Mouse (Mus musculus): Measurements from ENCODE around the gene Zic4.

Gene Zic4

DNA sequence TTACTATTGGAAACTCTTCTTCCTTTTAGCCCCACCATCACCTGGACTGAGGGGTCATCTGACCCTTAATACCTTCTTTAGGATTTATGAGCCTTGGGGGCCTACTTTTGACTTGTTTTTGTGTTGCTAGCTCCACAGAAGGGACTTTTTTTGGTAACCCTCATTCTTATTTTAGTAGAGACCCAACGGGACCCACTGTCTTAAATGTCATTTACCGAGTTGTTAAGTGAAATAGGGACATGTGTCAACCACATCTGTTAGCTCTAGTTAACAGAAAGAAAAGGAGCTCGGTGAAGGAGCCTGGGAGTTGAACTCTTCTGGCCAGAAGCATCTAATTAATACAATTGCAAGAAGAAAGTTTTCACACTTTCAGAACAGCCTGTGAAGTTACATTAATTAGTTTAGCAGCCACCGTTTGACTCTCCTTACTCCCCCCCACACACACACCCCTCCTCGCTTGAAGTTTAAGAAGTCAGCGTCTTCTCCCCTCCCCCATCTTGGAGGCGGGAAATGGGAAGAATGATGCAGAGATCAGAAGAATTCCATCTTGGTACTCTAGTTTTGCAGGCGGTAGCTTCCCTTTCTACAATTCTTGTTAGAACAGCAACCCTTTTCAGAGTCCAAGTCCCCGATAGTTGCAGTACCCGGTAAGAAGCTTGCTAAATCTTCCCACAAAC lies 17.7 kb downstream of the Zic4 start:
- no peak for DNase-seq (ENCODE audit: low spot score in 2 of 2)

DNA sequence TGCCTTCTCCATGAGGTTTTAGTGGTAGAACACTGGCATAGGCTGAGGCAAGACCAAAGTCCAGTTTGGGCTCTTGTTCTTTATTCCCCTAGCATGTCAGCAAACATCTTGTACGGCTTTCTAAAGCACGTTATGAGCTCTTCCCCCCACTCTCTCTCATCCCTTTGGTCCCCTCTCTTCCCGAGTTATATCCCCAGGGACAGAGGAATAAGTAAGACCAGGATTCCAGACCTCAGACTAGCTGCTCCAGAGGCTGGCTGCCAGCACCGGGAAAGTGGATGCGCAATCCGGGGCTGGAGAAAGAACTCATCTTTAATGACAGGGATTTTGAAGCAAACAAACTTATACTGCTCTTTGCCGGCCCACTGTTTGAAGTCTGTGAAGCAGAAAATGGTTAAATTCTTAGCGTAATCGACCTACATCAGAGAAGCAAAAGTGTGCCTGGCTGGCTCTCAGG lies 18.3 kb downstream of the Zic4 start:
- DNase-seq (ENCODE audit: low spot score in 2 of 2), result no peak

DNA sequence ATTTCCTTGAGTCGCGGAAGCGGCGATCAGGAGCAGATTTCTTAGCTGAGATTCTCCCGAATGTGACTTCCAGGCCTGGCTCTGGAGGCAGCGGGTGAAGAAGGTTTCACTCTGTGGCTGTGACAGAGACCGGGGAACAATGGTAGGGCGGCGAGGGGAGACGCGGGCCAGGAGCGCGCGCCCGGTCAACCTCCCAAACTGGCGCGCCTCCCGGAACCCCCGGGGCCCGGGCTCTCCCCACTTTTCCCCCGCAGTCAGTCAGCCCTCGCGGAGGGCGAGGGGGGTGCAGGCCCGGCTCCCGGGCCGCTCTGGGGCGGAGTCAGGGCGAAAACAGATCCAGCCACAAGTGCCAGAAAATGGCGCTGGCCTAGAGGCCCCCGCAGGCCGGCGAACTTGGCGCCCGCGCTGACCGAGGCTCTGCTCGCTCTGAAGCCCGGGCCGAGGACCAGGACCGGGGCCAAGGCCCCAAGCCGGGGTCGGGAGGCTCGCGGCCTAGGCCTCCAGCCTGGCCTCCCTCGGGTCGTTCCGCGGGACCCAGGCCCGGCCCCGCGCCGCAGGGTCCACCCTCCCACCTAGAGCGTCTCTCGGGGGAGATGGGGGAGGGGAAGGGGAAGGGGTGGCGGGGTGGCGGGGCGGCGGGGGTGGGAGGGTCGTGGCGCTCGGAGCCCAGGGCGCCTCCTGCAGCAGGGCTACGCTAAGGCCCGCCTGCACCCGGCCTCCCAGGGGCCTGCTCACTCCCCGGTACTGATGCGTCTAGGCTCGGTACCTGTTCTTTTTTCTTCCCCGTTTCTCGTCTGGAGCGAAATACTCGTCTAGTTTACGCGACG lies 19.3 kb downstream of the Zic4 start:
- no peak for DNase-seq (ENCODE audit: low spot score in 2 of 2)

DNA sequence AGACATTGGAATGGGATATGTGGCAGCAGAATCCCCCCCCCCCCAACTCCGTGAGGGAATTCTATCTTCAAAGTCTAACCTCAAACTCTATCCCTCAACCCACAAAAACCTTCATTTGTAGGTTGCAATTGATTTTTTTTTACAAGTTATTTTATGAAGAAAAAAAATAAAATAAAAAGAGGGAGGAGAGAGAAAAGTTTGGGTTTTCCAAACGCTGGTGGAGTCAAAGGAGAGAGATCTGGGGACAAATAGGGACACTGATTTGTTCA lies 19.8 kb downstream of the Zic4 start:
- no peak for DNase-seq (ENCODE audit: low spot score in 2 of 2)

DNA sequence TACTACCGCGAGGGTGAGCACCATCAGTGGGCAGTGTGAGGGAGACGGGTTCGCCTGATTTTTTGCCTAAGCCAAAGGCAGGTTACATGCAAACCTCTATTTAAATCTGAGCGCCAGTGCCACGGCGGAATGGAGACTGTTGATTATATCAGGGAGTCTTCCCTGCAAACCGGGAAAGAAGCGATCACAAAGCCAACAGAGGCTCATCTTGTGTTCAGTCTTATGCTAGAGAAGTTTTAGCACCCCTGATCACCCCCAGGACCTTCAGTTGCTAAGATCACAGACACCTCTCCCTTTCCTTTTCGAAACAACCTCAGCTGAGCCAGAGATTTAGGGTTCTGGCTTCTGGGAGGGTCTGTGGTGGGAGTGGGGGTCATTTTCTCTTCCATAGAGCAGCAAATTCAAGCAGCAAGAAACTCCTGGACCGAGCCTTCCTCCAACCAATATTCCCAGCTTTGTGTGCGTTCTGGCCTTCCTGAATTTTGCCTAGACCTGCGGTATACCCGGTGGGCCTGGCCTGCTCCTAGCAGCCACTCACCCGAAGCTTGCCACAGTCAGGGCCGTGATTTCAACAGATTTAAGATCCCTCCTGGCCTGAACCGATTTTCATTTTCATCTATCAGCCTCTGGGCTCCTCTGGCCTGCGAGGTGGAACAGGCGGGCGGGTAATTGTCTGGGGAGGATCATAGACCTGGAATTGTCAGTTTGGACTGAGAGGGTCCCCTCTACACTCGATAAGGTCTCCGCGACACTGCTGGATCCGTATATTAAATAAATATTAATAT lies 20.4 kb downstream of the Zic4 start:
- no peak for DNase-seq (ENCODE audit: low spot score in 2 of 2)

DNA sequence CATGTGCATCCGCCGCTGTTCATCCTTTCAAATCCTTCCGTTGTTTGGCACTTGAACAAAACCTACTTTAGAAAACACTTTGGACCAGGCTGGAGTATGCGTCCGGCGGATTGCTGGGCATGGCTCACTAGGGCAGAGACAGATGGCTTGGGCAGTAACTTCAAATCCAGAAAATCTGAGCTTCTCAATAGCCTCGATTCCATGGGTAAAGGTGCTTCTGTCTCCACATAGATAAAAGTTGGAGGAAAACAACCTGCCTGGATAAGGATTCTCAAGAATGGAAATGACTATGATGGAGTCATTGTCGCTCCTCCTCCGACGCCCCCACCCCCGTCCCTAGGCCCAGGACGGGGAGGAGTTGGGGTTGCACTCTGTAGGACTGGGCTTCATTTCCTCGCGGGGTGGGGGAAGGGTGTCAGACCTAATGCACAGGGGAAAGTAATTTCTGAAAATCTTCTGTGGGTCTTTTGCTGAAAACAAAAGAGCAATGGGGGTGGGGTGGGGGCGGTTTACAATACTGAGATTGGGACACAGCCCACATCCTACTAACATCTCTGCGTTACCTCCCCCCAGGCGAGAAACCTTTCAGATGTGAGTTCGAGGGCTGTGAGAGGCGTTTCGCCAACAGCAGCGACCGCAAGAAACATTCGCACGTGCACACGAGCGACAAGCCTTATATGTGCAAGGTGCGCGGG lies 21.4 kb downstream of the Zic4 start:
- no peak for DNase-seq (ENCODE audit: low spot score in 2 of 2)

DNA sequence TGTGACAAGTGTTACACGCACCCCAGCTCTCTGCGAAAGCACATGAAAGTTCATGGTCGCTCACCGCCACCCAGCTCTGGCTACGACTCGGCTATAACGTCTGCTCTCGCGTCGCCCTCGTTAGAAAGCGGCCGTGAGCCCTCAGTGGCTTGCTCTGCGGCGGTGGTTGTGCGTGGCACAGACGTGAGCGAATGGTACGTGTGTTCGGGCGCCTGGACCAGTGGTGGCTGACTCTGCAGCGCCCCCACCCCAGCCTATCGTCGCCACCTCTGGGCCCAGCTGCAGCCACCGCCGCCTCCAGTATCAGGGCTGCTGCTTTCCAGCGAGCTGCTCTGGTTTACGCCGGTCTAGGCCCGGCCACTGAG lies 21.9 kb downstream of the Zic4 start:
- no peak for DNase-seq (ENCODE audit: low spot score in 2 of 2)

DNA sequence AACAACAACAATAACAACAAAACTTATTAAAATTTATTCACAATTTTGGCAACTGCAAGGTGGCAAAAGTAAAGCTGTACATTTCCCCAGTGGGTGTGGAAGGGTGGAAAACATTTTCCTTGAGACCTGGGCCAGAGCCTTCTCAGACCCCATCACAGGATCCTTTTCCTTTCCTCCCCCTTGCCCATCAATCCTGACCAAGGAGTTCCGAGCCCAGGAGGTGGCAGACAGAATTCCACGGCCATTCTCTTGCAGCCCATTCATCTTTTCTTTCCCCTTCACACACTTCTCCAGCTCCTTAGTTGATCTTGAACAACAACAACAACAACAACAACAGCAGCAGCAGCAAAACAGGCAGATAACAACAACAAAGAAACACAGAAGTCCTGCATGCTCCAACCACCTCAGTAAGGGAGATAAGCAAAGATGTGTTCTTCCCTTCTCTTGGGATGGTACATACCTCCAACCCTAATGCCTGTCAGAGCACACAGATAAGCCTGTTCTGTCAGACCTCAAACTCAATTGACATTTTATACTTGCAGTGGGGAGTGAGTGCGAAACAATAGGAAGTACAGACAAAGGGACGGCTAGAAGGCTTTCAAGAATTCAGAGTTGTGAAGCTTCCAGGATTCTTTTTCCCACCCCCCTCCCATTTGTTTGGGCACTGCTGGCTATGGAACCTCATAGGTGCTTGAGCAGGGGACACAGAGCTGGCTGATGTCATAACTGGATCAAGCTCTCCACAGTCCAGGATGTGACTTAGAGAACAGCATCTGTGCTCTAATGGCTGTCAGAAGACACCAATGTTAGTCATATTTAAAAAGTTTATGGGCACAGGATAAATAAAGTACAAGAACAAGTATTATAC lies 22.7 kb downstream of the Zic4 start:
- no peak for DNase-seq (ENCODE audit: low spot score in 2 of 2)

DNA sequence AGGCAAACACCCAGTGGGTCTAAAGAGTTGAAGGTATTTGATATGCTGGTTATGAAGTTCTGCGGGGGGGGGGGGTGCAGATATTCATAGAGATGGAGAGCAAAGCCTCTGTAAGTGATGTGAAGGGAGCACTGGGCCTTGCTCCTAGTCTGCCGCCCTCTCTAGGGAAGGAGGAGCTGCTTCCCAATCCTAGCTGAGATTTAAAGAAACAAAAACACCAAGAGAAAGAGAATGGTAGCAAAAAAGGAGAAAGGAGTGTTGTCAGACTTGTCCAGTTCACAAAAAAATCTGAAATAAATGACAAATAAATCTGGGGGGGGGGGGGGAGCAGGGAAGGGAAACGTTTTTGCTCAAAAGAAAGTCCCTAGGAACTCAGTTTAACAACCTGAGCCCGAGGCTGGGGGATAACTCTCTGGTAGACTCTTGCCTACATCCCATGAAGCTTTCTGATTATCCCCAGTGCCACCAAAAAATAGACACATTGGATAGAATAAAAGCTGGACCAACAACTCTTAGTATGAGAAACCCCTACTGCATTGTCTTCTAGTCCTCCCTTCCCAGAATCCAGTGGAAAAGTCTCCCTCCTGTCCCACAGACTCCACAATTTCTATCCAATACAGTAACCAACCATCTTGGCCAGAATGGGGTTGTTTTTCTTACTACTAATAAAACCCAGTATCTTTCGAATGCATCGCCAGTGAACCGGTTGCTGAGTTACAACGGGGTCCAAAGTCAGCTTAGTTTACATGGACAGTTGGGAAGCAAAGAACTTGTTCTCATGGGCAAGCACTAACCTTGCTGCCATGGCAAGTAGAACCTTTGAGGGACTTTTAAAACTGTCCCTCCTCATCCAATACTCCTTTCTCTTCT lies 23.6 kb downstream of the Zic4 start:
- DNase-seq (ENCODE audit: low spot score in 2 of 2), result no peak

DNA sequence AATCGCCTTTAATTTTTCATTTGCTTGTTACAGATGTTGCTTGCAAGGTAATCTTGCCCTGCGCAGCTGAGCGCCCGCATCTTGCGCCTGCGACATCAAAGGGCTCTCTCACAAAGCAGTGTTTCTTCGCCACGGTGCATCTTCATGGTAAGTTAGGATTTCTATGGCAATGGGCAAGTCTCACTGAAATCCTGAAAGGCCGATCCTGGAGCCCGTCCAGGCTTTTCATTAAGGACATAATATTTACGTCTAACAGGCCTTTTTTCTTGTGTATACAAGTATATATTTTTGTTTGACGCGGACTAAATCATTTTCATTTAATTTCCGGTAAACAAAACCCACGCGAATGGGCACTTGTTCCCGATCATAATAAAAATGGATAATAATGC lies 24.3 kb downstream of the Zic4 start:
- DNase-seq (ENCODE audit: low spot score in 2 of 2), result no peak

DNA sequence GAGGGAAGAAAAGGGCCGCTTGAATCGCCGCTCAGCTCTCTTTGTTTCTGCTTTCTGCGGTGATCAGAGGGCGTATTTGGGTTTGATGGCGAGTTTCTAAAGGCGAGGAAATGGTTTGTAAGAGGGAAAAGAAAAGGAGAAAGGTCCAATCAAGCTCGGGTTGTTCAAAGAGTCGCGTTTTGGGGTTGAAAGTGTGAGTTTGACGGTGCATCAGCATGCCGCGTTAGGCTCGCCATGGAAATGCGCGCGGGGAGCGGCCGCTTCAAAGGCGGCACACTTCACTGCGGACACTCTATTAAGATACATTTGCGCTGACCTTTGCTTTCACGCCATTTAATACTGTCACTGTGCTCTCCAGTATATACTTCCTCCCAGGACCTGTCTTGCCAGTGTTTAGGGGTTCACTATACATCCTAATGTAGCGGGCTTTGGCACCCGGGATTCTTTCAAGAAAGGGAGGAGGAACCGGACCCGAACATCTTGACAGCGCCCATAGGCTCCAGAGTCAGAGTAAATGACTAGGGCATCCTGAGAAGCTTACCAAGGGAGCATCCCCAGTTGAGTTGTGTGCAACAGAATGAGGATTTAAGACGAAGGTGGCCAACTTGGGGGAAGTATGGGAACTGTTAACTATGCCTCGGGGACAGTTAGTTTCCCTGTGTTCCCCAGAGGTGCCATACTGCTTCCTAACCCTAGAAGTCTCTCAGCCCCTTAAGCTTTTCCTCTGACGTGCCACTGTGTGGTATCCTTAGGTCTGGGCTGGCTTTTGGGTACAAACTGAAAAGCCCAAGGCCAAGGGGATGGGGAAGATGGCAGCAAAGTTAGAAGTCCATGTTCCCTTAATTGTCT lies 24.9 kb downstream of the Zic4 start:
- no peak for DNase-seq (ENCODE audit: low spot score in 2 of 2)

DNA sequence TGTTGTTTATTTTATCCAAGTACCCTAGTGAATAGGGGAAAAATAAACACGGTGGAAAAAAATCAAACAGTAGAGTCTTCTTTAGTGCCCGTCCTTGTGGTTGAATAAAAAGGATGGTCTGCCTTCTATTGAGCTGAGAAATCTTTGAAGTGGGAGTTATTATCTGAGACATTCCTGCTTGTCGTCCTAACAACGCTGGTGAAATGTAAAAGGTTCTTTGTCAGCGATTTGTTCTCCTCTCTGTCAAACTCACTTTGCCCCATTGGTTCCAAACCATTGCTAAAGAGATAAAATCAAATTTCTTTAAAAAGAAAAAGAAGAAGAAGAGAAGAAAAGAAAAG lies 25.5 kb downstream of the Zic4 start:
- DNase-seq (ENCODE audit: low spot score in 2 of 2), result no peak

DNA sequence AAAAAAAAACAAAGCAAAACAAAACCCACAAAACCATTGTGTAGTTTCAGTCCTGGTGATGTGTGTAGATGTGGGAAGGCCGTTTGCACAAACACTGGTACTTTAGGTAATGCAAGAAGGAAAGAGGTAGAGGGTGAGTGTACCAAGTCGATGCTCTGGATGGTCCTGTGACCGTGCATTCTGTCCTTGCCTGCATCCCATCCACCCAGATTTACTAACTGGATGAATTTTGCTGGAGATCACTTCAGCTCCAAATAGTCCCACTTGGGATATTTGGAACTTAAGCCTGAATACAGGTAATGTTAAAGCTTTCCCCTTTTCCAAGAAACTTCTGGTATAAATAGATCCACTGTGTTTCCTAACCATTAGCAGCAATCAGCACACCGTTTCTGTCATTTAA lies 26.0 kb downstream of the Zic4 start:
- DNase-seq (ENCODE audit: low spot score in 2 of 2), result no peak

DNA sequence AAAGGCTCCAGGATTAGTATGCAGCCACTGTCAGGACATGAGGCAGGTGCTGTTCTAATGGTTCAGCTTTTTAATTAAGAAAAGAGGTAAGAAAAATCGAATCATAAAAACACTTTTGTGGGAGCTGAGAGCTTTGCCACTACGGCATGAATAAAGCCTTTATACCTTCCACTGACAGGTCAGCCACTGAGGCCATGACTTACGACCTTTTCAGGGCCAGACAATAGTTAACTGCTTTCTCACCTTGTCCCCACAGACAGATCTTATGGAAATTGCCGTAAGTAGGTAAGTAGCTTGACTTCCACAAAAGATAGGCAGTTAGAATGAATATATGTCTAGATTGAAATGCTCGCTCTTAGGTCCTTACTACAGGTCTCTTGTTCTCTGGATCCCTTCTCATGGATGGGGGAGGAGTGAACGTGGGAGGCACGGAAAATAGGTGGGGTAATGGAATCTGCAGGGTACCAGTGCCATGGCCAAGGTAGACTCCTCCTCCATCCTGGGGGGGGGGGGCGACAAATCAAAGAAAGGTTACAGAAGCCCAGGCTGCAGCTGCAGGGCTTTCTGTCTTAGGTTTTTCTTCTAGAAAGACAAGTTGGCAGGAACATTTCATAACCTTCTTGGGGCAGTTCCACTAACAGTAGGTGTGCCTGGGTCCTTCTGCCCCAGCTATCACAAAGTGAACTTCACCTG lies 31.3 kb downstream of the Zic4 start:
- no peak for DNase-seq (ENCODE audit: low spot score in 2 of 2)

DNA sequence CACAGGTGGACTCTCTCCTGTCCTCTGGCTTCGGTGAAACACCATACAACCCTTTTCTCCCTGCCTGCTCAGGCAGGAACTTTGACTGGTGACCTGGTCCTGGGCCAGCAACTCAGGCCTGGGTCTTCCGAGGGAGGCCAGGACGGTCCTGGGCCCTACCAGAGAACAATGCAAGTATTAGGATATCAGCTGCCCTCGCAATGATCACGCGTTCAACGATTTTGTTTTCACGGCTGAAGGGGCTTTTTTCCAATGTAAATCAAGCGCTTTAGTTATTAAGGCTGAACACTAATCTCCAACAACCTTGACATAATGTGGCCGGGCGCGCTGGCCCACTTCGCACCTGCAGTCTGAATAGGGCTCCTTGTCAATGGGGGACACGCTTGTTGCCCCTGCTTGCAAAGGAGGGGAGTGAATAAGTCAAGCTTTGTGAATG lies 32.0 kb downstream of the Zic4 start:
- no peak for DNase-seq (ENCODE audit: low spot score in 2 of 2)

DNA sequence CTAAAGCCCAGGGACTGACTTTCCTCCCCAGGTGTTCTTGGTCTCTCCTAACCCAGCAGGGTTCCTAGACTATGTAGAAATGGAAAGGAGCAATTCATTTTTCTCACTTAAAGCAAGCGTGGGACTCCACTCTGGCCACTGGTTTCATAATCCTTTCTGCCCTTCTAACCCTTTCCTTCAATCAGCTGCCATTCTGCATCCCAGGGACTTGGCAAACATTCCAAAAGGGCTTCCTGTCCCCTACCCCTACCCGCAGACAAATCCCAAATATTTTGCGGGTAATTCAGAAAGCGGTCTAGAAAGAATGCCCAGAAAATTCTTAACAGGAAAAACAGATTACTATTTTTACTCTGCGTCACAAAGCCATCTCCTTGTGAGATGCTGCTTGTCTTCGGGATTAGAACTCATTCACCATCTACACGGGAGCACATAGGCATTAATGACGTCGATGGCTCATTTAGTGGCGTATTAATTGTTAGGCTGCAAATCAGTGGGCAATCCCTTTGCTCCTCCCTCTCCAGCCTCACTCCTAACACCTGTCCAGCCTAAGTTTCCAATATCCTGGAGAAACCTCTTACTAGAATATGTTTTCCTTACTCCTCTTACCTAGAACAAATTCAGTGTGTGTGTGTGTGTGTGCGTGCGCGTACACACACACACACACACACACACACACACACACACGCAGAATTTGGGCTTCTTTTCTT lies 33.0 kb downstream of the Zic4 start:
- DNase-seq (ENCODE audit: low spot score in 2 of 2), result no peak

DNA sequence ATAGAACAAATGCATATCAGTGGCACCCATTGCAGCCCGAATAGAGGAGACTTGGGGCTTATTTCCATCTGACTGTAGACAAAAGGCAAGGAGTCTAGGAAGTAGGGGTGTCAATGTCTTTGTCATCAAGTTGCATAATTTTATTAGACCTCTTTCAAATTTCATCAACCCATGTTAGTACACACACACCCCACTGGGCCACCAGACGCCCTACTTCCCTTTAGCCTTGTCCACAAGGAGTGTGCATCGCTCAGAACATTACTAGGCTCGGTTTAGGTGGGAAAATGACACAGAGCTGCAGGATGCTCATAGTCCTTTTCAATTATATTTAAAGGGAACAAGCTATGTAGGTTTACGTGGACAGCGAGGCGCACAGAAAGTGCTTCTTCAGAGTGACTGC lies 37.8 kb downstream of the Zic4 start:
- DNase-seq (ENCODE audit: low spot score in 2 of 2), result no peak

DNA sequence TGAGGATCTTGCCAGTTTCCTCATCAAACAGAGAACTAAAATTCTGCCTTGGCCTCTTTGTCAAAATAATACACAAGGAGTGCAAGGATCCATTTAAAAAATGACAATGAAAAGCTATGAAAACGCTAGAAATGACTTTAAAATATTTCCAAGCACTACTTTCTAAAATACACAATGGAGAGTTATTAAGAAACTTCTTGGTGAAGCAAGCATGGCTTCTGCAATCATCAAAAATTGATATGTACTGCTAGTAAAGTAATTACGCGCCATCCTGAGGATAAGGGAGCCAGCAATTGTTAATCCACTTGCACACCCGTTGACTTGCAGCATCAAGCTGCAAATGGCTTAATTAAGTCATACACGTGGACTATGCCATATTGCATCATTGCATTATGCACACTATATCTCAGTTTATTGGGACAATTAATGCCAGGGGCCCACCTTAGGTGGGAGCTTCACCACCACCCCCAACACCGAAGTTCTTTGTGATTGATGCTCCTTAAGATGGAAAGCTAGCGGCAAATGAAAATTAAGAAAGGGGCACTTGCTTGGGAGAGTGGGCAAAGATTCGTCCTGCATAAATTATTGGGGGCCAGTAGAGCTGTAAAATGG lies 38.4 kb downstream of the Zic4 start:
- DNase-seq (ENCODE audit: low spot score in 2 of 2), result no peak
